Mouse (Mus musculus): ENCODE measurements around the gene Gm17577. TPM values are rescaled to one million over a fixed set of nuclear protein-coding genes. Genes with fewer than 3 reads are reported as not detected.
"Not testable (repeated sequence)": the region's sequence is repeated elsewhere in the genome, so short reads cannot be mapped to it uniquely, and the experiment has no call there.

The Gm17577 gene
- not detected for total RNA-seq (2021)
- long read RNA-seq, experiment 1 = 0 reads
- long read RNA-seq, experiment 2 = 0 reads

- DNase-seq (ENCODE audit: low spot score in 2 of 2); intact Hi-C loops (cut with DNase I): not testable (repeated sequence)
Measured at GRCm38 (mm10) chrX:123246807-123247206, at the start of gene Gm17577. Gm17577 (minus strand) TSS chrX:123246907.

- intact Hi-C loops (cut with DNase I); DNase-seq (ENCODE audit: low spot score in 2 of 2): not testable (repeated sequence)
Measured at GRCm38 (mm10) chrX:123222381-123222780, 24.3 kb downstream of the Gm17577 start, which contains the start of gene Srsx. Srsx (minus strand) TSS chrX:123222481.

Other genes starting within 250 kb of the Gm17577 start
- gene Gm17521, start 217.2 kb downstream of the Gm17577 start, total RNA-seq (2021) = not detected
- gene Cldn34c1, start 143.4 kb downstream of the Gm17577 start, total RNA-seq (2021) = 1 to 10 TPM; 2.6 to 5.4 TPM
- not detected for gene Srsx, start 24.4 kb downstream of the Gm17577 start, total RNA-seq (2021)

Data from left cerebral cortex, postnatal 14 days (tissue).